Mouse (Mus musculus) C2C12 (cell line): ENCODE measurements around the gene Mmd. TPM values are rescaled to one million over a fixed set of nuclear protein-coding genes. Genes with fewer than 3 reads are reported as not detected.

Experiments used
- H3K27me3 ChIP-seq: one replicate; pipeline ENCODE4 v1.6.1; 2011; ENCODE audit not compliant: control insufficient read depth, insufficient read depth, insufficient read length
- H3K36me3 ChIP-seq: one replicate; pipeline ENCODE4 v1.6.1; 2011; ENCODE audit not compliant: control insufficient read depth, insufficient read depth
- H3K4me3 ChIP-seq: one replicate; pipeline ENCODE4 v1.5.1; 2011; ENCODE audit warnings: mild to moderate bottlenecking, control low read depth; ENCODE audit not compliant: poor library complexity, insufficient read depth, severe bottlenecking
- H3K79me2 ChIP-seq: one replicate; pipeline ENCODE4 v1.6.1; 2011; ENCODE audit not compliant: control insufficient read depth, insufficient read depth
- H3K79me3 ChIP-seq: one replicate; pipeline ENCODE4 v1.6.1; 2011; ENCODE audit warnings: low read depth, control low read depth
- H3ac ChIP-seq: one replicate; pipeline ENCODE3; 2011; ENCODE audit warnings: low read depth; ENCODE audit not compliant: control insufficient read depth, insufficient read length
- CEBPB ChIP-seq: IDR thresholded peaks from one replicate; pipeline ENCODE4 v1.6.1; 2011; ENCODE audit warnings: low read depth, mild to moderate bottlenecking, control low read depth, moderate library complexity
- CTCF ChIP-seq: IDR thresholded peaks from one replicate; pipeline ENCODE4 v1.5.1; 2011; ENCODE audit not compliant: control insufficient read depth, insufficient read depth, insufficient read length
- FOSL1 ChIP-seq: IDR thresholded peaks from one replicate; pipeline ENCODE4 v1.8.0; 2011; ENCODE audit warnings: mild to moderate bottlenecking, low read length; ENCODE audit not compliant: poor library complexity, insufficient read depth, severe bottlenecking
- MAX ChIP-seq: IDR thresholded peaks from one replicate; pipeline ENCODE4 v1.6.1; 2011; ENCODE audit warnings: mild to moderate bottlenecking, control low read depth
- MYOD1 ChIP-seq: IDR thresholded peaks from one replicate; pipeline ENCODE4 v1.6.1; 2011; ENCODE audit warnings: low read depth; ENCODE audit not compliant: control insufficient read depth, insufficient read length
- MYOG ChIP-seq: IDR thresholded peaks from one replicate; pipeline ENCODE4 v1.6.1; 2011; ENCODE audit not compliant: control insufficient read depth, insufficient read length; ENCODE audit errors: extremely low read depth
- USF1 ChIP-seq: IDR thresholded peaks from one replicate; pipeline ENCODE4 v1.6.1; 2011; ENCODE audit warnings: low read depth, mild to moderate bottlenecking, control low read depth, moderate library complexity
- polyA plus RNA-seq: library from polyadenylated mRNA; unstranded; fragments of >200 nt; fragmentation: generic; extraction: Trizol; gene quantifications from one replicate; pipeline ENCODE4 v1.2.1, GENCODE M21; 2012; ENCODE audit warnings: missing spikeins

Gene Mmd
- polyA plus RNA-seq, 1 experiment, result 257 TPM

GRCm38 (mm10) chr11:90256833-90257525 is 7.7 kb downstream of the Mmd start:
- no peaks in the 10 kb centered on the region for H3K27me3 ChIP-seq
- H3K79me3 ChIP-seq, result peaks cover 61% of the 10 kb centered on the region
- peaks cover 74% of the 10 kb centered on the region for H3K36me3 ChIP-seq
- TF ChIP-seq MYOG (no peak), FOSL1 (no peak), CEBPB (no peak), CTCF (no peak), MYOD1 (no peak)
- H3ac ChIP-seq, result no peak overlapping the region
- peaks cover 71% of the 10 kb centered on the region for H3K79me2 ChIP-seq
- no peak overlapping the region for H3K4me3 ChIP-seq

DNA sequence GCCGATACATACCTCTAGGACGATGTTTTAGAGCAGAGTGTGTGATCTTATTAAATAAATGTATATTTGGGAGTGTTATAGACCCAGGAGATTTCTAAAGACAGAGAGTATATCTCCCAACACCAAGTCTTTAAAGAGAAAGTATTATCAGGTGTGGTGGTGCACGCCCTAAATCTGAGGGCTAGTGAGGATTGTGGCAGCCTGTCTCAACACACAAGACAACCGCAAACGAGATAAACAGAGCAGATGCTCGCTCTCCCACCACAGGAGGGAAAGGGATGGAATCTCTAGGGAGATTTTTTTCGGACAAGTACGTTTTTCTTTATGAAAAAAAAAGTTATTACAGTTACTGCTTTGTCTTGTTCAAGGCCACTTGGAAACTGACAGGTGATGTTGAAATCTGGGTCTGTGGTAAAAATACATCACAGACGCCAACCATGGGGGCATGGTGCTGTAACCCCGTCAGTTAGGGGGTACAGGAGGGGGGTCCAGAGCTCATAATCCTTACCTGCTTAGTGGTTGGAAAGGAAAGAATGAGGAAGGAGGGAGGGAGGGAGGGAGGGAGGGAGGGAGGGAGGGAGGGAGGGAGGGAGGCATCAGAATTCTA is 9.2 kb downstream of the Mmd start:
- Histone ChIP-seq H3ac (no peak overlapping the region), H3K36me3 (peaks cover 81% of the 10 kb centered on the region), H3K79me2 (peaks cover 57% of the 10 kb centered on the region), H3K27me3 (no peaks in the 10 kb centered on the region), H3K4me3 (no peak overlapping the region), H3K79me3 (peaks cover 47% of the 10 kb centered on the region)
- TF ChIP-seq MYOD1 (no peak), FOSL1 (no peak)

- peak; percentile 76 for TF ChIP-seq CEBPB
- no peak for TF ChIP-seq MYOD1
- TF ChIP-seq MAX, result no peak
- no peak for TF ChIP-seq FOSL1
- Histone ChIP-seq H3ac (no peak overlapping the region), H3K4me3 (no peak overlapping the region), H3K79me3 (peaks cover 41% of the 10 kb centered on the region), H3K27me3 (no peaks in the 10 kb centered on the region), H3K36me3 (peaks cover 87% of the 10 kb centered on the region), H3K79me2 (peaks cover 50% of the 10 kb centered on the region)
Observed at GRCm38 (mm10) chr11:90259071-90259470, 9.8 kb downstream of the Mmd start.

- Histone ChIP-seq H3K4me3 (no peak overlapping the region), H3K36me3 (peaks cover 87% of the 10 kb centered on the region), H3ac (no peak overlapping the region), H3K79me3 (peaks cover 33% of the 10 kb centered on the region), H3K79me2 (peaks cover 43% of the 10 kb centered on the region), H3K27me3 (no peaks in the 10 kb centered on the region)
- TF ChIP-seq MYOG, result no peak
- no peak for TF ChIP-seq CTCF
- no peak for TF ChIP-seq USF1
- TF ChIP-seq CEBPB, result no peak
- no peak for TF ChIP-seq MYOD1
Observed at GRCm38 (mm10) chr11:90259826-90260225, 10.6 kb downstream of the Mmd start.

GRCm38 (mm10) chr11:90264180-90264579 is 14.9 kb downstream of the Mmd start:
- Histone ChIP-seq H3K36me3 (peaks cover 84% of the 10 kb centered on the region), H3ac (no peak overlapping the region), H3K4me3 (no peak overlapping the region), H3K79me3 (no peaks in the 10 kb centered on the region), H3K79me2 (no peaks in the 10 kb centered on the region), H3K27me3 (no peaks in the 10 kb centered on the region)
- TF ChIP-seq CTCF (no peak), MYOG (no peak), MYOD1 (no peak)

- Histone ChIP-seq H3K79me2 (no peaks in the 10 kb centered on the region), H3ac (no peak overlapping the region), H3K79me3 (no peaks in the 10 kb centered on the region), H3K36me3 (peaks cover 82% of the 10 kb centered on the region), H3K27me3 (no peaks in the 10 kb centered on the region), H3K4me3 (no peak overlapping the region)
- no peak for TF ChIP-seq MYOD1
Observed at GRCm38 (mm10) chr11:90265581-90265980, 16.3 kb downstream of the Mmd start.

- Histone ChIP-seq H3K36me3 (peaks cover 89% of the 10 kb centered on the region), H3ac (no peak overlapping the region), H3K79me3 (no peaks in the 10 kb centered on the region), H3K4me3 (no peak overlapping the region), H3K79me2 (no peaks in the 10 kb centered on the region), H3K27me3 (no peaks in the 10 kb centered on the region)
- TF ChIP-seq MYOD1 (no peak), MAX (no peak), FOSL1 (no peak), USF1 (no peak), CTCF (no peak), CEBPB (no peak), MYOG (no peak)
Observed at GRCm38 (mm10) chr11:90268934-90269333, 19.7 kb downstream of the Mmd start.
